Mouse (Mus musculus): ENCODE results near the gene Gm340. TPM values are rescaled to one million over a fixed set of nuclear protein-coding genes. Genes with fewer than 3 reads are reported as not detected.

Gm340 gene
- total and polyA plus RNA-seq, 3 experiments, result 3.3 to 5.3 (median 4.5) TPM

DNA sequence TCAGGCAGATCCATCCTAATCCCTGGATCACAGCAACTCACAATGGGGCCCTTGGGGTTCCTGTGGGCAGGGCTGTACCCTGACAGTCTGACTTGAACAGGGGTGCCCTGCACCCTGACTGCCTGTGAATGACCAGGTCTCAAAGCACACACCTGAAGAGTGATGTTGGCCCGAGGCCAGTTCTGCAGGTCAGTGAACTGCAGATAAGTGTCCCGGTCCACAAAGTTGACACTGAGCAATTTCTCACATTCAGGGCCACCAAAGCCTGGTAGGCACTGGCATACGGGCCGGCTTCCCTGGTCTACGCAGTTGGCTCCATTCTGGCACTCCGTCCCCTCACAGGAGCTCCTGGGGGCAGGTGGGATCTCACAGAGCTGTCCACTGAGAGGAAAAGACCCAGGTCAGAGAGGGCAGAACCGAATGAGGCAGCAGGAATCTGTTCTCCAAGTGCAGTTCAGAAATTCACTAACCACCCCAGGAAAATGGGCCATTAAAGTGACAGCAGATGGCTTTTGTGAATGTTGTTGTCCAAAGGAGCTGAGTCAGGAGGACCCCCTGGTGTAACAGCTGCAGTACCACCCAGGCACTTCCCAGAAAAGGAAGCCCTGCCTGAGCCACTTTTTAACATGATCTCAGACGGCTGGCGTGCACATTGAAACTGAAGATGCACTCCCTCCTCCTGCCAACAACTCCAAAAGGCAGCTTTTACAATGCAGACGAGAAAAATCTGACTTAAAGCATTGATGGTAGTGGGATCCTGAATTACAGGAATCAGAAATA is 24.2 kb downstream of the Gm340 start:
- Histone ChIP-seq H3K27ac (ENCODE audit: insufficient read depth, low read depth) (no peak overlapping the region), H3K36me3 (replicated peaks in 1 of 2; ENCODE audit: control insufficient read depth in 1 of 2, insufficient read depth in 1 of 2, low read length in 1 of 2) (no peaks in the 10 kb centered on the region), H3K4me1 (ENCODE audit: control insufficient read depth in 1 of 2, insufficient read depth in 2 of 2) (peaks cover 0 to 2% of the 10 kb centered on the region in 2 experiments; a peak in 1 of 4 replicates), H3K9me3 (replicated peaks; ENCODE audit: low read length) (peaks cover 9% of the 10 kb centered on the region), H3K4me3 (replicated peaks in 1 of 3; ENCODE audit: low read depth in 2 of 3, low read length in 2 of 3, poor library complexity in 1 of 3) (no peak overlapping the region), H3K4me2 (ENCODE audit: insufficient read depth, low read depth, poor library complexity, severe bottlenecking) (no peak overlapping the region), H3K79me2 (replicated peaks; ENCODE audit: control insufficient read depth, extremely low read depth, insufficient read depth, poor library complexity, severe bottlenecking) (no peaks in the 10 kb centered on the region), H3K9ac (ENCODE audit: insufficient read depth, low read depth) (no peak overlapping the region), H3K27me3 (replicated peaks) (peaks cover 1% of the 10 kb centered on the region)
- dilution Hi-C loops (cut with MboI; ENCODE audit: extremely low pct_ligation_motif_present, extremely low pct_unique_long_range_greater_than_20kb, low sequenced_read_pairs), result no loop called here
- TF ChIP-seq ZNF384 (IDR thresholded peaks at IDR 0.05; ENCODE audit: low read depth, low read length) (no peak), HCFC1 (IDR thresholded peaks at IDR 0.05; ENCODE audit: low read depth, low read length) (no peak)
- in situ Hi-C loops (cut with MboI; ENCODE audit: low pct_ligation_motif_present, low pct_unique_long_range_greater_than_20kb, low sequenced_read_pairs), result no loop called here
- no peak for DNase-seq (ENCODE audit: extremely low read depth)

DNA sequence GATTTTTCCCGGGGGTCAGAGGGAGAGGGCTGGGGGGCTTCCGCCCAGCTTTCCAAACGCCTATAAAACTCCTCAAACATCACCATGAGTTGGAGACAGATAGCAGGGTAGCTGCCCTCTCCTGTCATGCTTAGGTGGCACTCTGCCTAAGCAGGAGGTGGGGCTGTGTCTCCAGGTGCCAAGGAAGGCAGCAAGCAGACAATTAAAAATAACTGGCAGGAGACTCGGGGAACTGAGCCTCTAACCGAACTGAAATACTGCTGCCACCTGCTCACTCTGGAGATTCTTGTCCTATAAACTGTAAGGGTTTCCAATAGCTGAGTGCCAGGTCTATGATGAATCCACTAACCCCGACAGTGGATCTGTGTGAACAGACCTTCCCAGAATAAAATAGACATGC is 29.5 kb downstream of the Gm340 start:
- Histone ChIP-seq H3K36me3 (replicated peaks in 1 of 2; ENCODE audit: control insufficient read depth in 1 of 2, insufficient read depth in 1 of 2, low read length in 1 of 2) (no peaks in the 10 kb centered on the region), H3K9ac (ENCODE audit: insufficient read depth, low read depth) (no peak overlapping the region), H3K27me3 (replicated peaks) (no peaks in the 10 kb centered on the region), H3K9me3 (replicated peaks; ENCODE audit: low read length) (peaks cover 9% of the 10 kb centered on the region), H3K4me3 (replicated peaks in 1 of 3; ENCODE audit: low read depth in 2 of 3, low read length in 2 of 3, poor library complexity in 1 of 3) (no peak overlapping the region), H3K4me2 (ENCODE audit: insufficient read depth, low read depth, poor library complexity, severe bottlenecking) (no peak overlapping the region), H3K79me2 (replicated peaks; ENCODE audit: control insufficient read depth, extremely low read depth, insufficient read depth, poor library complexity, severe bottlenecking) (no peaks in the 10 kb centered on the region), H3K27ac (ENCODE audit: insufficient read depth, low read depth) (no peak overlapping the region), H3K4me1 (ENCODE audit: control insufficient read depth in 1 of 2, insufficient read depth in 2 of 2) (peaks cover 14 to 41% of the 10 kb centered on the region in 2 experiments)
- TF ChIP-seq SMC3 (IDR thresholded peaks at IDR 0.05; ENCODE audit: low read depth, low read length), result no peak
- no peak for TF ChIP-seq USF2 (conservative IDR thresholded peaks at IDR 0.05; ENCODE audit: low read depth, low read length)
- TF ChIP-seq PAX5 (IDR thresholded peaks at IDR 0.05; ENCODE audit: low read length), result no peak
- no peak for TF ChIP-seq KAT2A (IDR thresholded peaks at IDR 0.05; ENCODE audit: insufficient replicate concordance, low read length)
- TF ChIP-seq ETS1 (conservative IDR thresholded peaks at IDR 0.05; ENCODE audit: low read depth, low read length), result no peak
- TF ChIP-seq MAZ (IDR thresholded peaks at IDR 0.05; ENCODE audit: low read depth, low read length), result no peak
- TF ChIP-seq RCOR1 (conservative IDR thresholded peaks at IDR 0.05; ENCODE audit: low read depth, low read length), result no peak
- TF ChIP-seq TCF12 (IDR thresholded peaks at IDR 0.05; ENCODE audit: low read depth, low read length), result no peak
- TF ChIP-seq MXI1 (IDR thresholded peaks at IDR 0.05; ENCODE audit: low read depth, low read length), result no peak
- TF ChIP-seq MEF2A (IDR thresholded peaks at IDR 0.05; ENCODE audit: borderline replicate concordance, low read depth, low read length), result no peak
- no peak for TF ChIP-seq EP300 (IDR thresholded peaks at IDR 0.05; ENCODE audit: low read length)
- dilution Hi-C loops (cut with MboI; ENCODE audit: extremely low pct_ligation_motif_present, extremely low pct_unique_long_range_greater_than_20kb, low sequenced_read_pairs) (no loop called here), in situ Hi-C loops (cut with MboI; ENCODE audit: low pct_ligation_motif_present, low pct_unique_long_range_greater_than_20kb, low sequenced_read_pairs) (no loop called here)
- no peak for DNase-seq (ENCODE audit: extremely low read depth)
